Mouse (Mus musculus): ENCODE data around the gene Spata45. TPM values are rescaled to one million over a fixed set of nuclear protein-coding genes. Genes with fewer than 3 reads are reported as not detected.
"Not testable (repeated sequence)": the region's sequence is repeated elsewhere in the genome, so short reads cannot be mapped to it uniquely, and the experiment has no call there.

Spata45 gene
- total RNA-seq (2022), result not detected

- no peak for DNase-seq (ENCODE audit: low spot score)
Measured at GRCm38 (mm10) chr1:191036554-191037334, at the start of gene Spata45. Gene Spata45 (plus strand): TSS chr1:191036639.

GRCm38 (mm10) chr1:190989437-190990082, 46.9 kb upstream of the Spata45 start:
- no peak for DNase-seq (ENCODE audit: low spot score)

GRCm38 (mm10) chr1:190995548-190995947, 40.9 kb upstream of the Spata45 start:
- peak; percentile 46 for DNase-seq (ENCODE audit: low spot score)

- DNase-seq (ENCODE audit: low spot score), result no peak
Measured at GRCm38 (mm10) chr1:190996346-190996877, 40.0 kb upstream of the Spata45 start.

- DNase-seq (ENCODE audit: low spot score), result no peak
Measured at GRCm38 (mm10) chr1:190998027-190998426, 38.4 kb upstream of the Spata45 start.

- no peak for DNase-seq (ENCODE audit: low spot score)
Measured at GRCm38 (mm10) chr1:191000686-191001085, 35.8 kb upstream of the Spata45 start.

- no peak for DNase-seq (ENCODE audit: low spot score)
Measured at GRCm38 (mm10) chr1:191002201-191002600, 34.2 kb upstream of the Spata45 start.

GRCm38 (mm10) chr1:191008707-191009106, 27.7 kb upstream of the Spata45 start:
- no peak for DNase-seq (ENCODE audit: low spot score)

- no peak for DNase-seq (ENCODE audit: low spot score)
Measured at GRCm38 (mm10) chr1:191014271-191014670, 22.2 kb upstream of the Spata45 start.

- DNase-seq (ENCODE audit: low spot score), result no peak
Measured at GRCm38 (mm10) chr1:191019803-191020202, 16.6 kb upstream of the Spata45 start.

GRCm38 (mm10) chr1:191020217-191020924, 16.1 kb upstream of the Spata45 start:
- DNase-seq (ENCODE audit: low spot score), result no peak

GRCm38 (mm10) chr1:191021016-191021415, 15.4 kb upstream of the Spata45 start:
- no peak for DNase-seq (ENCODE audit: low spot score)

GRCm38 (mm10) chr1:191023140-191023539, 13.3 kb upstream of the Spata45 start:
- no peak for DNase-seq (ENCODE audit: low spot score)

- not testable (repeated sequence) for DNase-seq (ENCODE audit: low spot score)
Measured at GRCm38 (mm10) chr1:191023806-191024205, 12.6 kb upstream of the Spata45 start.

GRCm38 (mm10) chr1:191025016-191026012, 11.1 kb upstream of the Spata45 start:
- peak; percentile 9 for DNase-seq (ENCODE audit: low spot score)

GRCm38 (mm10) chr1:191026021-191026713, 10.3 kb upstream of the Spata45 start, which contains the start of gene Flvcr1:
Gene Flvcr1 (minus strand): TSS chr1:191026158.
- peak; percentile 99 for DNase-seq (ENCODE audit: low spot score)

- DNase-seq (ENCODE audit: low spot score), result no peak
Measured at GRCm38 (mm10) chr1:191030182-191030581, 6.3 kb upstream of the Spata45 start.

- DNase-seq (ENCODE audit: low spot score), result not testable (repeated sequence)
Measured at GRCm38 (mm10) chr1:191030922-191031425, 5.5 kb upstream of the Spata45 start.

GRCm38 (mm10) chr1:191035649-191036048, 790 bp upstream of the Spata45 start:
- no peak for DNase-seq (ENCODE audit: low spot score)

GRCm38 (mm10) chr1:191037999-191038398, 1.6 kb downstream of the Spata45 start:
- no peak for DNase-seq (ENCODE audit: low spot score)

Data from heart, adult 8-10 months (tissue).